Mouse (Mus musculus) limb, embryonic 14.5 days (tissue): ENCODE data around the gene Phf1. TPM values are rescaled to one million over a fixed set of nuclear protein-coding genes. Genes with fewer than 3 reads are reported as not detected.
"Not testable (repeated sequence)": the region's sequence is repeated elsewhere in the genome, so short reads cannot be mapped to it uniquely, and the experiment has no call there.

ENCODE experiments used
- ATAC-seq: fragments of 200-750 bp; cut with Nextera tagmentation; 2 replicates; pipeline ENCODE4 v1.8.0; 2017; ENCODE audit warnings: low read depth, moderate number of reproducible peaks, moderate TSS enrichment; ENCODE audit not compliant: low FRiP score
- DNase-seq: peaks from one replicate; pipeline ENCODE4 v3.0.0-alpha.2; 2015; ENCODE audit warnings: low spot score
- H3K27ac ChIP-seq: fragments of 300-500 bp; sonication (generic); replicated peaks from 2 replicates; pipeline ENCODE4 v1.5.1; 2014; ENCODE audit warnings: low read depth, mild to moderate bottlenecking, low read length, moderate library complexity, mixed read lengths
- H3K27me3 ChIP-seq: fragments of 300-500 bp; sonication (generic); 2 replicates; pipeline ENCODE4 v1.6.1; 2014; ENCODE audit warnings: low read length, mixed read lengths; ENCODE audit not compliant: control insufficient read depth, insufficient read depth
- H3K36me3 ChIP-seq: fragments of 300-500 bp; sonication (generic); 2 replicates; pipeline ENCODE4 v1.6.1; 2014; ENCODE audit warnings: mild to moderate bottlenecking, low read length, moderate library complexity, mixed read lengths; ENCODE audit not compliant: control insufficient read depth, insufficient read depth
- H3K4me1 ChIP-seq: fragments of 300-500 bp; sonication (generic); 2 replicates; pipeline ENCODE4 v1.6.1; 2014; ENCODE audit warnings: antibody characterized with exemption, low read length, mixed read lengths; ENCODE audit not compliant: control insufficient read depth, insufficient read depth
- H3K4me2 ChIP-seq: fragments of 300-500 bp; sonication (generic); replicated peaks from 2 replicates; pipeline ENCODE4 v1.6.1; 2014; ENCODE audit warnings: low read depth, mild to moderate bottlenecking, low read length, moderate library complexity; ENCODE audit not compliant: severe bottlenecking
- H3K4me3 ChIP-seq: fragments of 300-500 bp; sonication (generic); replicated peaks from 2 replicates; pipeline ENCODE4 v1.5.1; 2014; ENCODE audit warnings: low read length
- H3K9ac ChIP-seq: fragments of 300-500 bp; sonication (generic); 2 replicates; pipeline ENCODE4 v1.6.1; 2014; ENCODE audit warnings: mild to moderate bottlenecking, low read depth, low read length, moderate library complexity; ENCODE audit not compliant: severe bottlenecking
- H3K9me3 ChIP-seq: fragments of 300-500 bp; sonication (generic); 2 replicates; pipeline ENCODE4 v1.6.1; 2016; ENCODE audit warnings: low read length; ENCODE audit not compliant: control insufficient read depth
- POLR2A ChIP-seq: fragments of 200-500 bp; IDR thresholded peaks from 2 replicates; pipeline ENCODE4 v1.8.0; 2012; ENCODE audit warnings: inconsistent platforms, mild to moderate bottlenecking, moderate library complexity, borderline replicate concordance; ENCODE audit not compliant: insufficient read depth, insufficient read length; ENCODE audit errors: extremely low read depth
- WGBS: fragments of 180-500 bp; shearing (Covaris S2); extraction: QIAGEN DNeasy Blood & Tissue Kit; methylation state at CpG from one replicate; pipeline ENCODE4 v1.1.7; 2014; 5-methylcytosine and 5-hydroxymethylcytosine counted together
- polyA plus RNA-seq, 2 experiments: library from polyadenylated mRNA; depleted of rRNA in 1 of 2; stranded (reverse) in 1 of 2; unstranded in 1 of 2; fragments of >200 nt; fragmentation: Nextera tagmentation in 1 of 2; extraction: Ambion mirVana in 1 of 2; gene quantifications; 2 replicates each; pipeline versions ENCODE4 v1.2.1 to v1.2.3; 2012 to 2014

Gene Phf1
- polyA plus RNA-seq, 2 experiments, result 12.8 to 56.6 TPM

DNA sequence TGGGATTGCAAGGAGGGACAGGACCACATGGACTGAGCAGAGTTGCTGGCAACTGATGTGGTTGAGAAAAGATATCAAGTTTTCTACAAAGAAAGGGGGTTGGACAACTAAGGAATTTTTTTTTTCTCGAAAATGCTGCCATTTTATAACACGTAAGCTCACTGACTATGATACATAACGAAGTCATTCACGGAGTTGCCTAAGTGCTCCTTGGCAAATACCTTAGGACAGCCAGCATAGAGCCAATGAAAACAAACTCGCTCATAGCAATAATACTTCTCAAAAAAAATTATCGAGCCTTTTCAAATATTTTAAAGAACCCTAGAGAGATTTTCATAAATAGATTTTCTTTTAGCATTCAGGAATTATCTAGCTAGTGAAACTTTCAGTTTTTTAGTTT is 31.9 kb upstream of the Phf1 start:
- Histone ChIP-seq H3K4me2 (no peak overlapping the region), H3K27me3 (no peaks in the 10 kb centered on the region), H3K36me3 (no peaks in the 10 kb centered on the region), H3K27ac (no peak overlapping the region), H3K4me1 (no peaks in the 10 kb centered on the region), H3K4me3 (no peak overlapping the region), H3K9me3 (no peaks in the 10 kb centered on the region), H3K9ac (no peak overlapping the region)
- TF ChIP-seq POLR2A, result no peak
- WGBS, result 74% methylated on average over 6 of the region's 6 CpGs
- ATAC-seq (no peak), DNase-seq (no peak)

- no peaks in the 10 kb centered on the region for H3K4me1 ChIP-seq
- no peak overlapping the region for H3K4me2 ChIP-seq
- H3K9ac ChIP-seq, result no peak overlapping the region
- H3K4me3 ChIP-seq, result no peak overlapping the region
- no peak for TF ChIP-seq POLR2A
- 48% methylated on average over 5 of the region's 5 CpGs for WGBS
- H3K27ac ChIP-seq, result no peak overlapping the region
- H3K9me3 ChIP-seq, result no peaks in the 10 kb centered on the region
- H3K36me3 ChIP-seq, result no peaks in the 10 kb centered on the region
- no peak for ATAC-seq
- H3K27me3 ChIP-seq, result no peaks in the 10 kb centered on the region
- no peak for DNase-seq
Measured at GRCm38 (mm10) chr17:26904320-26904719, 28.5 kb upstream of the Phf1 start.

GRCm38 (mm10) chr17:26907506-26907905 is 25.3 kb upstream of the Phf1 start:
- H3K27ac ChIP-seq, H3K4me3 ChIP-seq, H3K27me3 ChIP-seq, H3K4me1 ChIP-seq, H3K9me3 ChIP-seq, DNase-seq, ATAC-seq, H3K36me3 ChIP-seq, H3K9ac ChIP-seq, H3K4me2 ChIP-seq: not testable (repeated sequence)
- WGBS, result 93% methylated on average over 14 of the region's 15 CpGs

- WGBS, result 50% methylated on average over 1 of the region's 1 CpGs
- Histone ChIP-seq H3K27me3 (no peaks in the 10 kb centered on the region), H3K4me3 (no peak overlapping the region), H3K27ac (no peak overlapping the region), H3K36me3 (no peaks in the 10 kb centered on the region), H3K9me3 (no peaks in the 10 kb centered on the region), H3K4me1 (no peaks in the 10 kb centered on the region), H3K4me2 (no peak overlapping the region), H3K9ac (no peak overlapping the region)
- ATAC-seq (no peak), DNase-seq (no peak)
- no peak for TF ChIP-seq POLR2A
Measured at GRCm38 (mm10) chr17:26915248-26915647, 17.6 kb upstream of the Phf1 start.

- WGBS, result 3% methylated on average over 68 of the region's 72 CpGs
- Histone ChIP-seq H3K36me3 (peaks cover 8% of the 10 kb centered on the region), H3K27ac (no peak within 1 kb of the TSS), H3K27me3 (no peaks in the 10 kb centered on the region), H3K4me3 (peak within 1 kb of the TSS; percentile 60), H3K4me1 (no peaks in the 10 kb centered on the region), H3K4me2 (peak within 1 kb of the TSS; percentile 57), H3K9me3 (no peaks in the 10 kb centered on the region), H3K9ac (peak within 1 kb of the TSS; percentile 60)
- peak; percentile 99 for DNase-seq
- TF ChIP-seq POLR2A, result 0 out of 2 replicates have a peak, but pooled peaks have one; percentile 34
- ATAC-seq, result peak; percentile 99
Measured at GRCm38 (mm10) chr17:26916711-26917482, 16.0 kb upstream of the Phf1 start, which contains the start of gene Kifc5b. Gene Kifc5b, plus strand, starts transcription at chr17:26917091.

GRCm38 (mm10) chr17:26917560-26917959 is 15.3 kb upstream of the Phf1 start:
- H3K4me2 ChIP-seq, result peak overlapping the region; percentile 57
- 0% methylated on average over 11 of the region's 12 CpGs for WGBS
- H3K9me3 ChIP-seq, DNase-seq, H3K4me1 ChIP-seq, ATAC-seq, H3K27ac ChIP-seq, H3K27me3 ChIP-seq, H3K36me3 ChIP-seq: not testable (repeated sequence)
- peak overlapping the region; percentile 60 for H3K4me3 ChIP-seq
- H3K9ac ChIP-seq, result peak overlapping the region; percentile 60
